Mouse (Mus musculus) cortical plate, adult 2 months (tissue): ENCODE data around the gene Clic1.

ENCODE experiments used
- CTCF ChIP-seq: fragments of 200-500 bp; IDR thresholded peaks from 2 replicates; pipeline ENCODE4 v1.5.1; 2011; ENCODE audit warnings: mild to moderate bottlenecking, control low read depth, low read length; ENCODE audit not compliant: insufficient read depth; ENCODE audit errors: extremely low read depth
- POLR2A ChIP-seq: fragments of 200-500 bp; IDR thresholded peaks from 2 replicates; pipeline ENCODE4 v1.6.1; 2011; ENCODE audit warnings: mild to moderate bottlenecking, low read length, control low read depth; ENCODE audit not compliant: insufficient read depth; ENCODE audit errors: extremely low read depth

- no peak for TF ChIP-seq CTCF
- no peak for TF ChIP-seq POLR2A
Observed at GRCm38 (mm10) chr17:35071454-35071853, 21.7 kb downstream of the Clic1 start.
